Mouse (Mus musculus): Measurements from ENCODE around the gene Rasa2.
"Not testable (repeated sequence)": the region's sequence is repeated elsewhere in the genome, so short reads cannot be mapped to it uniquely, and the experiment has no call there.

DNA sequence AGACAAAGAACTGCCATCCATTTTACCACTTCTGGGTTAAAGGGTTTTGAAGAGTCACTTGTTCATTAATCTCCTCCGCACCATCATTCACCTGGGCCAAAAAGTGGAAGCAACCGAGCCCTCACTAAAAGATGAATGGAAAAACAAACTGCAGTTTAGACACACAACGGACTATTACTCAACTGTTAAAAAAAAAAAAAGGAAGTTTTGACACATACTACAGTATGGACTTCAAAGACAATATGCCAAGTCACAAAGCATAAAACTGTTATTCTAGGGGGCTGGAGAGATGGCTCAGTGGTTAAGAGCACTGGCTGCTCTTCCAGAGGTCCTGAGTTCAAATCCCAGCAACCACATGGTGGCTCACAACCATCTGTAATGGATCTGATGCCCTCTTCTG is 12.6 kb upstream of the Rasa2 start:
- TF ChIP-seq POLR2A (IDR thresholded peaks at IDR 0.05; ENCODE audit: insufficient read length, low read depth); TCF12 (IDR thresholded peaks at IDR 0.05; ENCODE audit: insufficient read depth, poor library complexity, severe bottlenecking); E2F4 (IDR thresholded peaks at IDR 0.05; ENCODE audit: insufficient read depth); MYOD1 (IDR thresholded peaks at IDR 0.05; ENCODE audit: control insufficient read depth in 1 of 3, insufficient read length in 2 of 3, low read depth in 2 of 3); POLR2AphosphoS2 (IDR thresholded peaks at IDR 0.05; ENCODE audit: insufficient read length, low read depth): not testable (repeated sequence)
